Mouse (Mus musculus) hindbrain, postnatal 0 days (tissue): ENCODE measurements around the gene Lmntd1. TPM values are rescaled to one million over a fixed set of nuclear protein-coding genes. Genes with fewer than 3 reads are reported as not detected.

Experiments used
- ATAC-seq: fragments of 200-750 bp; cut with Nextera tagmentation; 2 replicates; pipeline ENCODE4 v1.8.0; 2017; ENCODE audit warnings: mild to moderate bottlenecking, moderate TSS enrichment, moderate library complexity
- DNase-seq: peaks from one replicate; pipeline ENCODE4 v3.0.0-alpha.2; 2015; ENCODE audit warnings: low spot score
- H3K27ac ChIP-seq: fragments of 300-500 bp; sonication (generic); 2 replicates; pipeline ENCODE4 v1.5.1; 2014; ENCODE audit warnings: mild to moderate bottlenecking
- H3K27me3 ChIP-seq: fragments of 300-500 bp; sonication (generic); 2 replicates; pipeline ENCODE4 v1.6.1; 2014; ENCODE audit warnings: low read length, mixed read lengths; ENCODE audit not compliant: insufficient read depth
- H3K36me3 ChIP-seq: fragments of 300-500 bp; sonication (generic); 2 replicates; pipeline ENCODE4 v1.6.1; 2014; ENCODE audit warnings: low read length, mixed read lengths; ENCODE audit not compliant: insufficient read depth
- H3K4me1 ChIP-seq: fragments of 300-500 bp; sonication (generic); 2 replicates; pipeline ENCODE4 v1.6.1; 2014; ENCODE audit warnings: antibody characterized with exemption, low read length, mixed read lengths; ENCODE audit not compliant: insufficient read depth
- H3K4me2 ChIP-seq: fragments of 300-500 bp; sonication (generic); 2 replicates; pipeline ENCODE4 v1.6.1; 2014; ENCODE audit warnings: low read depth, mild to moderate bottlenecking, low read length, moderate library complexity, mixed read lengths
- H3K4me3 ChIP-seq: fragments of 300-500 bp; sonication (generic); 2 replicates; pipeline ENCODE4 v1.5.1; 2014; ENCODE audit warnings: low read length
- H3K9ac ChIP-seq: fragments of 300-500 bp; sonication (generic); replicated peaks from 2 replicates; pipeline ENCODE4 v1.6.1; 2014; ENCODE audit warnings: mild to moderate bottlenecking, low read length, moderate library complexity, mixed read lengths
- H3K9me3 ChIP-seq: fragments of 300-500 bp; sonication (generic); 2 replicates; pipeline ENCODE4 v1.6.1; 2016; ENCODE audit warnings: low read length, mixed read lengths
- CTCF ChIP-seq: IDR thresholded peaks from 2 replicates; pipeline ENCODE4 v1.5.1; 2016; ENCODE audit warnings: antibody characterized with exemption, control low read depth, low read depth
- WGBS: fragments of 180-500 bp; shearing (Covaris S2); extraction: QIAGEN DNeasy Blood & Tissue Kit; methylation state at CpG from one replicate; pipeline ENCODE4 v1.1.7; 2014; 5-methylcytosine and 5-hydroxymethylcytosine counted together
- polyA plus RNA-seq: library from polyadenylated mRNA; unstranded; fragments of >200 nt; fragmentation: Nextera tagmentation; extraction: Ambion mirVana; gene quantifications from 2 replicates; pipeline ENCODE4 v1.2.1, GENCODE M21; 2015
- total RNA-seq: library from RNA; depleted of rRNA; stranded (reverse); fragments of >200 nt; gene quantifications from 2 replicates; pipeline ENCODE4 v1.2.3, GENCODE M21; 2014

Gene Lmntd1
- total and polyA plus RNA-seq, 2 experiments from 2014 or later = 1.5 to 2.3 TPM

DNA sequence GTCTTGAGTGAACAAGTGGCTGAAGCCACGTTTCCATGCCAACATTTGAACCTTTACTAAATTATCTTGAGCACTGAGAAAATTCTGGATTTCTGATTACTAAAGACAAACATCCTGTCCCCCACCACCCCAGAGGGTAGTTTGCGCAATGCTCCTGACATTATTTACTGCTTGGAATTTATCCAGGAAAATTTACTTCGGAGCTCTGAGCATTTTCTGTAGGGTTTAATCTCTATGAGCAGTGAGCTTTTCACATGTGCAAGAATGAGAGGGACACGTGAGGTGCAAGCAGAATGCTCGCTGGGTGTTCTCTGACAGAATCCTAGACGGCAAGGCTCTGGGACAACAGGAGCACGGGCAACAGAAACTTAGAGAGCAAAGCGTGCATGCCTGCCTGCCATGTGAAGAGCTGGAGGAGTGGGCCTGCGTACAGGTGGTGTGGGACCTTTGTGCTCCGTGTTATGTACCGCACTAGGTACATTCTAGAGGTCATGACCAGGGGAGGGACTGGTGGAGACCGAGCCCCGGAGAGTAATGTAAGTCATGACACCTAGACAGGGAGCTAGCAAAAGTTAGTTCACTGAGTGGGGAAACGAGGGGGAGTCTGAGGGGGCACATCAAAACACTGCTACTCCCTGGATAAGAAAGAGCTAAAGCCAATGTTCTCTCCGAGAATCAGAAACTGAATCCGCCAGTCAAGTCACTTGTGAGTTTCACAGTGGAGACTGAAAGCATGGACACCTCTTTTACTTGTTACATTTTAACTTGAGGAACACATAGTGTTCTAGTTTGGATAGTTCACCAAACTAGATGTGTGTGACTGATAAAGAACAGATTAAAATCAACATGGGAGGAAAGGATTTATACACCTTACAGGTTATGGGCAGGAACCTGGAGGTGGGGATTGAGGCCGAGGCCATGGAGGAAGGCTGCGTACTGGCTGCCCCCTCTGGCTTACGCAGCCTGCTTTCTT lies 114.3 kb downstream of the Lmntd1 start:
- DNase-seq = no peak

DNA sequence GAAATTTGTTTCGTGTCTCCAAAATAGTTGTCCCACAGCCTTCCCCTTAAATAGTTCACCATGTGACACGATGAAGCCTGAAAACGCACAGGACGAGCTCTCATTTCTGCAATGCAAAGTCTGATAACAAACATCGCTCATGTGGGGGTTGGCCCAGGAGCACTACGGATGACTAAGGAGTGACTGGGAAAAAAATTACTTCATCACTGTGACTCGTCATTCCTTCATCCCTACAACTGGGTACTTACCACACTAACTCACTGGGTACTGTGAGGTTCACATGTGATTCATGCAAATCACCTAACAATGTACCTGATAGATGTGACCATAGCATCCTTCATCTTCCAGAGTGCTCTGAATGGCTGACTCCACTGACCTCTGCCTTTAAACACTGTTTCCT lies 118.4 kb downstream of the Lmntd1 start:
- H3K36me3 ChIP-seq = no peaks in the 10 kb centered on the region
- TF ChIP-seq CTCF = no peak
- H3K4me1 ChIP-seq = no peaks in the 10 kb centered on the region
- ATAC-seq (no peak), DNase-seq (no peak)
- no peak overlapping the region for H3K4me2 ChIP-seq
- 94% methylated on average over 7 of the region's 7 CpGs for WGBS
- H3K27me3 ChIP-seq = no peaks in the 10 kb centered on the region
- no peak overlapping the region for H3K27ac ChIP-seq
- H3K4me3 ChIP-seq = no peak overlapping the region
- no peaks in the 10 kb centered on the region for H3K9me3 ChIP-seq
- no peak overlapping the region for H3K9ac ChIP-seq

More for the DNA sequence above, 114.3 kb downstream of the Lmntd1 start:
- Histone ChIP-seq H3K4me2 (no peak overlapping the region), H3K27me3 (no peaks in the 10 kb centered on the region), H3K27ac (no peak overlapping the region), H3K9me3 (no peaks in the 10 kb centered on the region), H3K36me3 (no peaks in the 10 kb centered on the region), H3K9ac (no peak overlapping the region), H3K4me1 (no peaks in the 10 kb centered on the region), H3K4me3 (no peak overlapping the region)
- TF ChIP-seq CTCF = no peak
- 82% methylated on average over 19 of the region's 19 CpGs for WGBS
- ATAC-seq = no peak

DNA sequence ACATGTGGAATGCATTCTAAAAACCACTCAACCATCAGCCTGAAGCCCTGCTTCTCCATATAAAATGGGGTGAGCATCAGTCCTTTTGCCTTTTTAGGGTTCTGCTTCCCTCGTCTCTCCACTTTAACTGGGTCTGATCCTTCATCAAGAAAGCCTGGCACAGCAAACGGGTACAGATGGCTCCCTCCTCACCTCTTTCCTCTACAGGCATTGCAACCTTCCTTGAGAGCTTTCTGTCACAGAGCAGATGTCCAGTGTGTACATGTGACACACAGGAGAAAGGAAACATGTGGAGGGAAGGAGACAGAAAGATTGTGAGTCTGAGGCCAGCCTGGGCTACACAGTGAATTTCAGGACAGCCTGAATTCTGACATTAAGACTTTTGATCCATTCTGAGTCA lies 125.9 kb downstream of the Lmntd1 start:
- no peaks in the 10 kb centered on the region for H3K36me3 ChIP-seq
- no peak overlapping the region for H3K9ac ChIP-seq
- DNase-seq (no peak), ATAC-seq (no peak)
- H3K4me2 ChIP-seq = no peak overlapping the region
- H3K9me3 ChIP-seq = no peaks in the 10 kb centered on the region
- H3K4me3 ChIP-seq = no peak overlapping the region
- H3K27me3 ChIP-seq = no peaks in the 10 kb centered on the region
- TF ChIP-seq CTCF = no peak
- H3K27ac ChIP-seq = no peak overlapping the region
- peaks cover 17% of the 10 kb centered on the region for H3K4me1 ChIP-seq
- 59% methylated on average over 2 of the region's 2 CpGs for WGBS

DNA sequence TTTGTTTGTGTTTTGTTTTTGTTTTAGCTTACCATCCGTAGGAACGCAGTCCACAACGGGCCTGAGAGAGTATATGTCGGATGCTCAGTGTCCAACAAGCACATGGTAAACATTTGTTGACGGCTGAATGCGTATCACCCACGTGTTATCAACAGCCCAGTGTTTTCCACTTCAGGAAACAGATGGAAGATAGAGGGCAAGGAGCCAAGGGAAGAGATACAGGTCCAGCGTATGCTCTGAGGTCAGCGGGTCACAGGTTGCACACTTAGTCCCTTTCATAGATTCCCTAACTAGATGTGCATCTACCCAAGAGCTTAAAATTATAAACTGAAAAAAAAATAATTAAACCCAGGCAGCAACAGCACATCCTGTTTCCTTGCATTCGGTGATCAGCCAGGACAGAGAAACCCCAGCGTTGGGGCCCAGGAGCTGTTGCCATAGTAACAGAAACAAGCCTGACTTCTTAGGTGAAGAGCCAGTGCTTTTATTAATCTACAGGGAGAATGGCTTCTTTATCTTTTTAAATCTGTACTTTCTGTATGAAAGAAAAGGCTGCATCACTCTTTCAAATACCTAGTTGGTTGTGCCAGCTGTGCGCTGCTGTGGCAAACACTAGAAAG lies 128.0 kb downstream of the Lmntd1 start:
- 34% methylated on average over 12 of the region's 12 CpGs for WGBS
- DNase-seq = peak; percentile 65
- H3K27ac ChIP-seq = peak overlapping the region; percentile 41; the same call in 1 of the 2 replicates
- no peak overlapping the region for H3K4me3 ChIP-seq
- no peak overlapping the region for H3K9ac ChIP-seq
- no peaks in the 10 kb centered on the region for H3K36me3 ChIP-seq
- no peak for ATAC-seq
- TF ChIP-seq CTCF = no peak
- no peaks in the 10 kb centered on the region for H3K27me3 ChIP-seq
- H3K4me2 ChIP-seq = no peak overlapping the region
- peaks cover 23% of the 10 kb centered on the region for H3K4me1 ChIP-seq
- no peaks in the 10 kb centered on the region for H3K9me3 ChIP-seq

DNA sequence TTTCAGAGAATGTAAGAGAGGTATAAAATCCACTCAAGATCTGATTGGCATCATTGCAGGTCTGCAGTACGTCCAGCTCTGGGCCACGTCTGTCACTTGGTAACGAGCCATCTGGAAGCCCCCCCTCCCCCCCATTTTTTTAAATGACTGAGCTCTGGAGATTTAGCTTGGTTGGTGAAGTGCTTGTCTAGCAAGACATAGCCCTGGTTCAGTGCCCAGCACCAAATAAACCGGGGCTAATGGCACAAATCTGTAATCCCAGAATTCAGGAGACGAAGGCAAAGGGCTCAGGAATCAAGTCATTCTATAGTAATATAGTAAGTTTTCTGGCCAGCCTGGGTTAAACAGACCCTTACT lies 130.8 kb downstream of the Lmntd1 start:
- DNase-seq (peak; percentile 46), ATAC-seq (no peak; the same call in 1 of the 2 replicates)
- no peak overlapping the region for H3K4me3 ChIP-seq
- no peaks in the 10 kb centered on the region for H3K9me3 ChIP-seq
- H3K4me2 ChIP-seq = no peak overlapping the region
- H3K9ac ChIP-seq = no peak overlapping the region
- H3K36me3 ChIP-seq = no peaks in the 10 kb centered on the region
- peaks cover 23% of the 10 kb centered on the region for H3K4me1 ChIP-seq
- H3K27me3 ChIP-seq = no peaks in the 10 kb centered on the region
- WGBS = 27% methylated on average over 5 of the region's 5 CpGs
- TF ChIP-seq CTCF = no peak
- no peak overlapping the region for H3K27ac ChIP-seq

DNA sequence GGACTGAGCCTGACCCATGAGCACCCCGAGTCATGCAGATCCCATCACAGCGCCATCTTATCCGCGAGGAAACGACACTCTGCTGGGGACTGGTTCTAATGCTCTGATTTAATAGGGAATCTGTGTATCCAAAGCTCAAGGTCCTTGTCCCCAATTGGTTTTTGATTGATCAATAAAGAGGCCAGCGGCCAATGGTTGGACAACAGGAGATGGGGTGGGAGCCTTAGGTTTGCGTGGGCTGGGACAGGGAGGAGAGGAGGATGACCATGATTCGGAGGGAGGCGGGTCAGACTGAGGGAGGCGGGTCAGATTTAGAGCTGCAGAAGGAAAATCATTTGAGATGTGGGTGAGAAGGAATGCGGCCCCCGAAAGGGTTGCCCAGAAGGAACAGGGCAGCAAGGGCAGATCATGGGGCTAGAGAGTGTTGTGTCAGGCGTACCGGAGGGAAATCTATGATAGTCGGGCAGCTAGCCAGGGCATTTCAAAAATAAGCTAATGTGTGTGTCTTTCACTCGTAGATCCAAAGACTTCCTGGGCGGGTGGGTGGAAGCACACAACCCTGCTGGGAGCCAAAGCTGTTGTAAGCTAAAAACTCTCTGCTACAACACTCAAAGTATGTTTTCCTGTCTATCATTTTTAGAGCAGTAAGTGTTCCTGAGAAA lies 131.3 kb downstream of the Lmntd1 start:
- H3K9me3 ChIP-seq = no peaks in the 10 kb centered on the region
- TF ChIP-seq CTCF = no peak
- 69% methylated on average over 17 of the region's 17 CpGs for WGBS
- no peak overlapping the region for H3K4me2 ChIP-seq
- H3K36me3 ChIP-seq = no peaks in the 10 kb centered on the region
- H3K9ac ChIP-seq = no peak overlapping the region
- ATAC-seq (no peak; the same call in 1 of the 2 replicates), DNase-seq (no peak)
- H3K27me3 ChIP-seq = no peaks in the 10 kb centered on the region
- no peak overlapping the region for H3K4me3 ChIP-seq
- peak overlapping the region; percentile 36 for H3K27ac ChIP-seq
- peaks cover 23% of the 10 kb centered on the region for H3K4me1 ChIP-seq
